Mouse (Mus musculus) adrenal gland, postnatal 14 days (tissue): ENCODE measurements around the gene Unc45a. TPM values are rescaled to one million over a fixed set of nuclear protein-coding genes. Genes with fewer than 3 reads are reported as not detected.

ENCODE experiments used
- DNase-seq: peaks from one replicate; pipeline ENCODE4 v3.0.0; 2021; ENCODE audit warnings: mixed read lengths
- long read RNA-seq, 2 experiments: library from polyadenylated mRNA; stranded (forward); transcript quantifications; one replicate each; pipeline ENCODE4 v2.0.0; 2021
- total RNA-seq: library from RNA; stranded (reverse); gene quantifications from 2 replicates; pipeline ENCODE4 v1.2.3, GENCODE M21; 2021

Gene Unc45a
- 52.5 and 59.0 TPM in 2 replicates for total RNA-seq
- long read RNA-seq, experiment 1, transcript Unc45a-201 (20 exons, 3,260 nt), result major isoform, 35 of 74 reads
- long read RNA-seq, experiment 1, partial matches to known transcripts, result 7 of 74 reads
- long read RNA-seq, experiment 1, other reads (novel, unspliced or antisense), result 32 of 74 reads
- long read RNA-seq, experiment 2, transcript Unc45a-201 (20 exons, 3,260 nt), result major isoform, 26 of 62 reads
- long read RNA-seq, experiment 2, partial matches to known transcripts, result 16 of 62 reads
- long read RNA-seq, experiment 2, other reads (novel, unspliced or antisense), result 20 of 62 reads

DNA sequence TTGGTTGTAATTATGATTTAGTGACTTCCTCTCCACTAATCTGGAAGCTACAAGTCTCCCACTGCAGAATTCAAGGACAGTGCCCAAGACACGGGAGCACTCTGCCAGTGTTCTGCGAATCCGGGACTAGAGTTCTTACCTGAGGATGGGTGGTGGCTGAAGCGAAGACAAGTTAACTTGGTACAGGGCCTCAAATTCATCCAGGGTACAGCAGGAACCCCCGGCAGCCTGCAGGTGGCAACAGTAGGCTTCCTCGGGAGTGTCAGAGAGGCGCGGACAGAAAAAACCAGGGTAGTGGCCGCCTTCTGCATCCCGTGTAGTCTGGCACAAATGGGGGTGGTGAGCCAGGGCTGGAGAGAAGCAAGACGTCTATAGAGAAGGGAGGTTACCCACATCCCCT is at the start of gene Unc45a:
Gene Unc45a, minus strand, starts transcription at position 213 of the 400 bp plus-strand sequence.
- DNase-seq, result peak; percentile 86

- peak; percentile 75 for DNase-seq
Observed at GRCm38 (mm10) chr7:80387633-80388543, 47.1 kb upstream of the Unc45a start, which contains the start of gene Fes. Gene Fes (minus strand): TSS chr7:80387946.

DNA sequence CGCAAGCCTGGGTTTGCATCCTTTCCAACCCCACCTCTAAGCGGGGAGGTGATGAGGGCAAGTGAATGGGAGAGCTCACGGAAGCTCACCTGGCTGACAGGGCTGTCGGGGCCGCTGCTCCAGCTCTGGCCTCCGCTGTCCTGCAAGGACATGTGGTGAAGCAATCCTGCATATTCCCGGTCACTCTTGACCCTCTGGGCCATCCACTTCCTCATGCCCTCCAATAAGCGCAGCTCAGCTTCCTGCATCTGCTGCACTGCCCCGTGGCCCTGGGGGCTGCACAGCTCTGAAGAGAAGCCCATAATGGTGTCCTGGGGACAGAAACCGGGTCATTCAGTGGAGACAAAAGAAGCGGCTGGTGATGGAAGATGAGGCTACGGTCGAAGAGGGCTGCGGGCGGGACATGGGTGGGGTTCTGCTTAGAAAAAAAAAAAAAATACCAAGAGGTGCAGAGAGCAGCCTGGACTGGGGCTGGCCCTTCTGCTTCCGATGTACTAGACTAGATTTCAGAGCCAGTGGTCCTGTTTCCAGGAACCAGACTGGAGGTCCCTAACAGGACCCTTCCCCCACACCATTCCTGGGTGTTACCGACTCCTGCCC is 46.3 kb upstream of the Unc45a start:
- peak; percentile 59 for DNase-seq

DNA sequence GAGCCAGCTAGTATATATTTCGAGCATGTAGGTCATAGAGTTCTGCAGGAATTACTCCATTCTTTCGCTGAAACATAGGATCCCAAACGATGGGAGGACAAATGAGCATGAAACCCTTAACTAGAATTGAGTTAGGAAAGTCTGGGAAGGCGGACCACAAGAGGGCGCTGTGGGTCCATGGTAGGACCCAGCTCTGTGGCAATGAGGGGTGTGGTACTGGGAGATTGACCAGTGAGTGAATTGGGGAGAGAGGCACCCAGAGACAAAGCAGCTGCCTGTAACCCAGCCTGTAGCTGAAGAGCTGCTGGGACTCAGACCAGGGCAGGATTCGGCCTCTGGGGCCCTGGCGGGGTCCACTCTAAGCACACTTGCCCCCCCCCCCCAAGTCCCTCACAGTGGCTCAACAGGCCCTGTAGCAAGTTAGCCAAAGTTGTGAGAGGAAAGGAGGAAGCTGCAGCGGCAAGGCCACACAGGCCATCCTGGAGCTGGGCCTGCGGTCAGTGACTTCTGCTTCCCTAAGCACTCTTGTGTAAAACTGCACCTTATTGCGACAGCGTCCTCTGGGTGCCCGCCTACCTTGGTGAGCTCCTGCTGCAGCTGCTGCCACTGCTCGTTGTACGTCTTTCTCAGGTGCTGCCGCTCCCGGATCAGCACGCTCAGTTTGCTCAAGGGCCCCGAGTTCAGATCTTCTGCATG is 45.6 kb upstream of the Unc45a start:
- DNase-seq, result peak; percentile 94

DNA sequence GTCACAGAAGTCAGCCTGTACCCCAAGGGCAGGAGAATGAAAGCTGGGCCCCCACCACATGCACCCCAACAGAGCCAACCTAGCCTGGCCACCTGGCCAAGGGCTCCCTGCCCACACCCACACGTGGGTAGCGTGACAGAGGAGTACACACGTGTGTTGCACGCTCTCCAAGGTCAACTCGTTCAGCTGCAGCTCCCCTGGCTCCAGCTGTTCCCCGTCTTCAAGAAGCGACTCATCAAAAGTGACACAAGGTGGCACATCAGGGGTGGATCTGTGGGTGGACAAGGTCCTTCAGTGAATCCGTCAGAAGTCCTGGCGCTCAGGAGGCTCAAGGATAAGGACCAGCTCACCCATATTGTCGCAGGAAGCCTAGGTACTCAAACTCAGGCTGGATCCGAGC is 42.1 kb upstream of the Unc45a start:
- peak; percentile 46 for DNase-seq

GRCm38 (mm10) chr7:80379531-80379930 is 38.7 kb upstream of the Unc45a start:
- DNase-seq, result peak; percentile 61

DNA sequence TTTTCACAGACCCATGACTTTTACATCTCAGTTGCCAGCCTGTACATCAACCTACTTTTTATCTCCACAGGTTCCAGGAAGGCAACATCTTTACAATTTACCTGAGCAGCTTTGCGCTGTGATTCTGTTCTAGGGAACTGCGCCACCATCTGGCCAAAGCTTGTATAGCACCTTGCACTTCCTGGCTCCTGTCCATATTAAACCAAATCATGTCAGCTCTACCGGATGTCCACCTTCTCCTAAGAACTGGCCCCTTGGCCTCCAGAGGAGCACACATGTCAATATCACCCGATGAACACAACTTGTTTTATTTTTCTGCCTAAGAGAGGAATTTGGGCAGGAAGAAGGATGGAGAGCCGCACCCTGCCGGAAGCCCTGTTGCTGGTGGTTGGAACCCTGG is 36.7 kb upstream of the Unc45a start:
- DNase-seq, result peak; percentile 77

- no peak for DNase-seq
Observed at GRCm38 (mm10) chr7:80376192-80376591, 35.4 kb upstream of the Unc45a start.

GRCm38 (mm10) chr7:80375376-80376039 is 34.7 kb upstream of the Unc45a start:
- DNase-seq, result peak; percentile 64

- DNase-seq, result no peak
Observed at GRCm38 (mm10) chr7:80374733-80375132, 33.9 kb upstream of the Unc45a start.

DNA sequence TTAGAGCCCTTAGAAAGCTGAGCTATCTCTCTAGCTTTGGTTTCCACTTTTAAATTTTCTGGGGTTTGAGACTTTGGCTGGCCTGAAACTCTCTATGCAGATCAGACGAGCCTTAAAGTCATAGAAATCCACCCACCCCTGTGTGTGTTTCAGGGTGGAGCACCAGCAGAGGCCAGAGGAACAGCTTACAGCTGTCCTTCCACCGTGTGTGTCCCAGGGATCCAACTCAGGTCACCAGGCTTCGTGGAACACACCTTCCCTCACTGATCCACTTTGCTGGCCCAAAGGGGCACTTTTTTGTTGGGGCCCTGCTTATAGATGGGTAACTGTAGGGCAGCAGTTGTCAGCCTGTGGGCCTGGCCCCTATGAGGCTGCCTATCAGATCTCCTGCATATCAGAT is 33.5 kb upstream of the Unc45a start:
- DNase-seq, result peak; percentile 3

- DNase-seq, result peak; percentile 5
Observed at GRCm38 (mm10) chr7:80373850-80374249, 33.0 kb upstream of the Unc45a start.

DNA sequence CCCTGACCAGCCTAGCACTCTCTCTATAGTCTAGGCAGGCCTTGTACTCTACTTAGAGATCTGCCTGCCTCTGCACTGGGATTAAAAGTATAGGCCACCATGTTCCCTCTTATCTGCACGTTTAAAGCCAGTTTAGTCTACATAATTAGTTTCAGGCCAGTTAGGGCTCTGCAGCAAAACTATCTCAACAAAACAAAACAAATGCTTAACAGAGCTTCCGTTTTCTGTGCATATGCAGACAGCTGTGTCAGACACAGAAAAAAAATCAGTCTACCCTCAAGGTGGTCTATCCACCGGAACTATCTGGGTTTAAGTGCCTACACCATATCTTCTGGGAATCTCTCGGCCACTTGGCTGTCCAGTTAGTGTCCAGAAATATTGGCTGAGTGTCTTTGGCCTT is 32.5 kb upstream of the Unc45a start:
- no peak for DNase-seq

- DNase-seq, result peak; percentile 2
Observed at GRCm38 (mm10) chr7:80372667-80373066, 31.9 kb upstream of the Unc45a start.

GRCm38 (mm10) chr7:80372166-80372565 is 31.4 kb upstream of the Unc45a start:
- DNase-seq, result peak; percentile 3

GRCm38 (mm10) chr7:80371041-80371751 is 30.4 kb upstream of the Unc45a start, which contains the start of gene Man2a2:
Gene Man2a2 (minus strand): TSS chr7:80371375.
- DNase-seq, result peak; percentile 92

DNA sequence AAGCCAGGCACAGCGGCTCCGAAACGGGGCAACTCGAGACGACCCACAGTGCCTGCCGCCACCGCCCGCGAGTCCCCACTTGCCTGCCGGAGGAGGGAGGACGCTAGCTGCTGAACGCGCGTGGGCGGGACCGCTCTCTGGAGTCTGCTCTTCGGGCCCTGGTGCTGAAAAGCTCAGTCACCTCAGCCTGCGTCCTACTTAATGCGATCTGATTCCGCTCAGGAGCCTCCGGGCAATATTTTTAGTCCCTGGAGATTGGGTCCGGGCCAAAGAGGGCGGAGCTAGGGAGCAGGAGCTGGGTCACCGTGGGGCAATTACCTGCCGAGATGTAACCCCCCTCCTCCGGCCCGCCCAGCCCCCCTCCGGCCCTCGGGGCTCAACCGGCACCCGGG is 29.8 kb upstream of the Unc45a start:
- DNase-seq, result peak; percentile 89

- DNase-seq, result no peak
Observed at GRCm38 (mm10) chr7:80369967-80370431, 29.2 kb upstream of the Unc45a start.

DNA sequence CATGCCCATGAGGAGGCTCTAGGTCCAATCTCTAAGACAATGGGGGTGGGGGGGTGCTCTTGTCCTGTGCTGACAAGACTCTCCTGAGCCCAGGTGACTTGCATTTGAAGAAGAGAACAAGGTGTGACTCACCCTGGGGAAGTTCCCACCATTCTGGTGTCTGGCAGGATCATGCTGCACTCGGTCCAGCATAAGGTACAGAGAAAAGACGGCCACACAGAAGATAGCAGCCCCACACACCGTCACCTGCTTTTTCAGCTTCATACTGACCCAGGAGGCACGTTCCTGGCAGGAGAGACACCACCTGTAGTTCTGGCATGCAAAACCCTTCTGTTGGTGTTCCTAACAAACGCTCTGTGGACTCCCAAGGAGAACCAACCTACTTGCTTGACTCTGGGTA is 28.7 kb upstream of the Unc45a start:
- no peak for DNase-seq

GRCm38 (mm10) chr7:80368635-80369421 is 28.0 kb upstream of the Unc45a start:
- peak; percentile 47 for DNase-seq
